Mouse (Mus musculus) bone marrow, adult 2 months (tissue): ENCODE results near the gene Prkcb. TPM values are rescaled to one million over a fixed set of nuclear protein-coding genes. Genes with fewer than 3 reads are reported as not detected.

ENCODE experiments used
- H3K27ac ChIP-seq: fragments of 200-500 bp; 2 replicates; pipeline ENCODE4 v1.5.1; 2012; ENCODE audit warnings: low read depth, mild to moderate bottlenecking, control low read depth, inconsistent platforms, low read length; ENCODE audit not compliant: control insufficient read depth, poor library complexity, insufficient read depth
- H3K4me1 ChIP-seq: fragments of 200-500 bp; 2 replicates; pipeline ENCODE4 v1.6.1; 2011; ENCODE audit warnings: low read length; ENCODE audit not compliant: control insufficient read depth, insufficient read depth
- H3K4me3 ChIP-seq: fragments of 200-500 bp; replicated peaks from 2 replicates; pipeline ENCODE3; 2011; ENCODE audit warnings: mild to moderate bottlenecking, low read depth, low read length, control low read depth; ENCODE audit not compliant: control insufficient read depth
- CTCF ChIP-seq: fragments of 200-500 bp; IDR thresholded peaks from 2 replicates; pipeline ENCODE4 v1.5.1; 2011; ENCODE audit warnings: low read length, control low read depth; ENCODE audit not compliant: control insufficient read depth, insufficient read depth
- POLR2A ChIP-seq: fragments of 200-500 bp; IDR thresholded peaks from 2 replicates; pipeline ENCODE4 v1.6.1; 2011; ENCODE audit warnings: low read depth, mild to moderate bottlenecking, control low read depth, low read length, borderline replicate concordance; ENCODE audit not compliant: control insufficient read depth
- WGBS: fragments of 180-500 bp; shearing (Covaris S2); methylation state at CpG from one replicate; pipeline ENCODE4 v1.1.7; 2018; 5-methylcytosine and 5-hydroxymethylcytosine counted together
- polyA plus RNA-seq: library from polyadenylated mRNA; stranded (reverse); fragments of >200 nt; gene quantifications from 2 replicates; pipeline ENCODE4 v1.2.4, GENCODE M21; 2011; ENCODE audit warnings: low replicate concordance; ENCODE audit not compliant: missing spikeins, insufficient read depth, insufficient read length

The Prkcb gene
- polyA plus RNA-seq, 1 experiment, result 115 TPM

- Histone ChIP-seq H3K4me1 (peaks cover 2% of the 10 kb centered on the region), H3K27ac (no peak overlapping the region), H3K4me3 (no peak overlapping the region)
- WGBS, result 75% methylated on average over 3 of the region's 3 CpGs
- no peak for TF ChIP-seq CTCF
- TF ChIP-seq POLR2A, result no peak
These were observed 49.5 kb downstream of the Prkcb start for GRCm38 (mm10) chr7:122338055-122338454.

DNA sequence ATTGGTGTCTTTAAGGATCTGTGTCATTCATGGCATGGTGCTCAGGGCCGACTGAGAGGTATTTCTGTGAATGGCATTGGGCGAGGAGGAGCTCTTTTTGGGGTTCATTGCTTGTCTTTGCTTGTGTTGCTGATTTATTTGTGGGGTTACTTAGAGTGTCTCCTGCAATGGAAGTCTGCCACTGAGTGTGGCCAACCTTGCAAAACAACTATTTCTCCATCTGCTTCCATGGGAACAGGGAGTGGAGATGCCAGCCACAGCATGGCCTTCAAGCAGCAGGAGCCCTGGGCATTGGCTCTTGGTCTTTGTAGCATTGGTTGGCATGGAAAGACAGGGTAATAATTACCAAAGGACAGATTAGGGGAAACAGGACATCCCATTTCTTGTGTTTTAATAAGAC is 50.9 kb downstream of the Prkcb start:
- TF ChIP-seq CTCF, result no peak
- TF ChIP-seq POLR2A, result no peak

GRCm38 (mm10) chr7:122341813-122342212 is 53.3 kb downstream of the Prkcb start:
- H3K27ac ChIP-seq, result no peak overlapping the region
- WGBS, result 53% methylated on average over 3 of the region's 3 CpGs
- H3K4me1 ChIP-seq, result peaks cover 2% of the 10 kb centered on the region
- no peak overlapping the region for H3K4me3 ChIP-seq
- TF ChIP-seq POLR2A (no peak), CTCF (no peak)

More for the DNA sequence above, 50.9 kb downstream of the Prkcb start:
- Histone ChIP-seq H3K4me3 (no peak overlapping the region), H3K27ac (no peak overlapping the region), H3K4me1 (peaks cover 2% of the 10 kb centered on the region)
- WGBS, result 67% methylated on average over 2 of the region's 2 CpGs

- Histone ChIP-seq H3K27ac (no peak overlapping the region), H3K4me1 (peaks cover 4% of the 10 kb centered on the region), H3K4me3 (no peak overlapping the region)
- WGBS, result 82% methylated on average over 7 of the region's 7 CpGs
- no peak for TF ChIP-seq CTCF
- TF ChIP-seq POLR2A, result no peak
These were observed 56.1 kb downstream of the Prkcb start for GRCm38 (mm10) chr7:122344656-122345055.

GRCm38 (mm10) chr7:122346251-122347242 is 58.0 kb downstream of the Prkcb start:
- Histone ChIP-seq H3K4me3 (no peak overlapping the region), H3K4me1 (peaks cover 7% of the 10 kb centered on the region), H3K27ac (no peak overlapping the region)
- WGBS, result 77% methylated on average over 14 of the region's 14 CpGs
- no peak for TF ChIP-seq POLR2A
- no peak for TF ChIP-seq CTCF

GRCm38 (mm10) chr7:122347433-122347832 is 58.9 kb downstream of the Prkcb start:
- Histone ChIP-seq H3K4me3 (no peak overlapping the region), H3K27ac (no peak overlapping the region), H3K4me1 (peaks cover 7% of the 10 kb centered on the region)
- WGBS, result 25% methylated on average over 3 of the region's 3 CpGs
- no peak for TF ChIP-seq CTCF
- no peak for TF ChIP-seq POLR2A

DNA sequence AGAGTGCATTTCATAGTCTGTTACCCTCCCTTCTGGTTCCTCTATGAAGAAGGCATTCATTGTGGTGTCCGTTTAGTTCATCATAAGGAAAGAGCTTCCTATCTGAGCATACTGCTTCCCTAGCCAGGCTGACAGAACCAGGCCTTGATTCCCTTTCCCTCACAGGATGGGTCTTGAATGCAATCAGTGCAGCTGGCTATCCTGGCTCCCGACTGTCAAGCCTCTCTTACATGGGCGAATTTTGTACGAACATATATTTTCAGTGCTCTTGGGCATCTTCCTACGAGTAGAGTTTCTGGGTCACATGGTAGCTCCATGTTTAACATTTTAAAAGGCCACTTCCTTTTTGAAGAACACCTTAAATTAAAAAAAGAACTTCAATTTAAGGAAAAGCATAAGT is 61.4 kb downstream of the Prkcb start:
- H3K4me3 ChIP-seq, result no peak overlapping the region
- no peak overlapping the region for H3K27ac ChIP-seq
- WGBS, result 71% methylated on average over 5 of the region's 5 CpGs
- peaks cover 10% of the 10 kb centered on the region for H3K4me1 ChIP-seq
- TF ChIP-seq POLR2A (no peak), CTCF (no peak)

- TF ChIP-seq POLR2A (no peak), CTCF (no peak)
- H3K4me1 ChIP-seq, result peaks cover 10% of the 10 kb centered on the region
- H3K27ac ChIP-seq, result no peak overlapping the region
- no peak overlapping the region for H3K4me3 ChIP-seq
- 59% methylated on average over 2 of the region's 2 CpGs for WGBS
These were observed 62.2 kb downstream of the Prkcb start for GRCm38 (mm10) chr7:122350741-122351140.
